Mouse (Mus musculus) hindbrain, embryonic 15.5 days (tissue): Measurements from ENCODE around the gene Ogg1. TPM values are rescaled to one million over a fixed set of nuclear protein-coding genes. Genes with fewer than 3 reads are reported as not detected.
"Not testable (repeated sequence)": the region's sequence is repeated elsewhere in the genome, so short reads cannot be mapped to it uniquely, and the experiment has no call there.

Source experiments
- ATAC-seq: fragments of 200-750 bp; cut with Nextera tagmentation; 2 replicates; pipeline ENCODE4 v1.8.0; 2017; ENCODE audit warnings: low read depth, moderate number of reproducible peaks, moderate TSS enrichment; ENCODE audit not compliant: low FRiP score
- H3K27ac ChIP-seq: fragments of 300-500 bp; sonication (generic); replicated peaks from 2 replicates; pipeline ENCODE4 v1.5.1; 2015; ENCODE audit warnings: mild to moderate bottlenecking, inconsistent platforms
- H3K27me3 ChIP-seq: fragments of 300-500 bp; sonication (generic); 2 replicates; pipeline ENCODE4 v1.6.1; 2015; ENCODE audit warnings: control low read depth, inconsistent platforms
- H3K36me3 ChIP-seq: fragments of 300-500 bp; sonication (generic); 2 replicates; pipeline ENCODE4 v1.6.1; 2015; ENCODE audit warnings: control low read depth, inconsistent platforms
- H3K4me1 ChIP-seq: fragments of 300-500 bp; sonication (generic); replicated peaks from 2 replicates; pipeline ENCODE4 v1.6.1; 2015; ENCODE audit warnings: control low read depth, inconsistent platforms
- H3K4me2 ChIP-seq: fragments of 300-500 bp; sonication (generic); 2 replicates; pipeline ENCODE4 v1.6.1; 2015; ENCODE audit warnings: moderate library complexity, mild to moderate bottlenecking, inconsistent platforms
- H3K4me3 ChIP-seq: fragments of 300-500 bp; sonication (generic); 2 replicates; pipeline ENCODE4 v1.5.1; 2015; ENCODE audit warnings: mild to moderate bottlenecking, inconsistent platforms
- H3K9ac ChIP-seq: fragments of 300-500 bp; sonication (generic); 2 replicates; pipeline ENCODE4 v1.6.1; 2015; ENCODE audit warnings: inconsistent platforms
- H3K9me3 ChIP-seq: fragments of 300-500 bp; sonication (generic); 2 replicates; pipeline ENCODE4 v1.6.1; 2016; ENCODE audit warnings: control low read depth, inconsistent platforms
- WGBS: fragments of 180-500 bp; shearing (Covaris S2); methylation state at CpG from one replicate; pipeline ENCODE4 v1.1.7; 2015; 5-methylcytosine and 5-hydroxymethylcytosine counted together
- polyA plus RNA-seq: library from polyadenylated mRNA; unstranded; fragments of >200 nt; fragmentation: Nextera tagmentation; extraction: Ambion mirVana; gene quantifications from 2 replicates; pipeline ENCODE4 v1.2.1, GENCODE M21; 2015

The Ogg1 gene
- polyA plus RNA-seq, 1 experiment from 2014 or later: 9.3 TPM

- no peak overlapping the region for H3K4me2 ChIP-seq
- H3K4me1 ChIP-seq: no peaks in the 10 kb centered on the region
- no peak overlapping the region for H3K4me3 ChIP-seq
- 70% methylated on average over 4 of the region's 4 CpGs for WGBS
- H3K27me3 ChIP-seq: no peaks in the 10 kb centered on the region
- H3K9ac ChIP-seq: no peak overlapping the region
- H3K36me3 ChIP-seq: no peaks in the 10 kb centered on the region
- H3K9me3 ChIP-seq: no peaks in the 10 kb centered on the region
- no peak for ATAC-seq
- H3K27ac ChIP-seq: no peak overlapping the region
Measured at GRCm38 (mm10) chr6:113296639-113297038, 30.1 kb upstream of the Ogg1 start.

- WGBS: 84% methylated on average over 5 of the region's 5 CpGs
- no peak overlapping the region for H3K4me2 ChIP-seq
- H3K9ac ChIP-seq: no peak overlapping the region
- ATAC-seq: no peak
- H3K4me3 ChIP-seq: no peak overlapping the region
- H3K36me3 ChIP-seq: no peaks in the 10 kb centered on the region
- H3K27ac ChIP-seq: no peak overlapping the region
- no peaks in the 10 kb centered on the region for H3K9me3 ChIP-seq
- H3K4me1 ChIP-seq: peaks cover 7% of the 10 kb centered on the region
- no peaks in the 10 kb centered on the region for H3K27me3 ChIP-seq
Measured at GRCm38 (mm10) chr6:113301350-113301749, 25.4 kb upstream of the Ogg1 start.

- Histone ChIP-seq H3K36me3 (no peaks in the 10 kb centered on the region), H3K4me1 (peaks cover 7% of the 10 kb centered on the region), H3K4me3 (no peak overlapping the region), H3K9ac (no peak overlapping the region), H3K9me3 (no peaks in the 10 kb centered on the region), H3K4me2 (no peak overlapping the region), H3K27me3 (no peaks in the 10 kb centered on the region), H3K27ac (no peak overlapping the region)
- WGBS: 22% methylated on average over 3 of the region's 3 CpGs
- no peak for ATAC-seq
Measured at GRCm38 (mm10) chr6:113302258-113302657, 24.5 kb upstream of the Ogg1 start.

GRCm38 (mm10) chr6:113306322-113306985, 20.3 kb upstream of the Ogg1 start:
- Histone ChIP-seq H3K9ac (peak overlapping the region; percentile 87), H3K4me3 (peak overlapping the region; percentile 74)
- under 1% methylated on average over 50 of the region's 50 CpGs for WGBS

GRCm38 (mm10) chr6:113306986-113307349, 19.8 kb upstream of the Ogg1 start, which contains the start of gene Brpf1:
Gene Brpf1, plus strand, starts transcription at chr6:113307137.
- H3K27ac ChIP-seq: peak within 1 kb of the TSS; percentile 99
- peak within 1 kb of the TSS; percentile 87 for H3K9ac ChIP-seq
- H3K36me3 ChIP-seq: peaks cover 4% of the 10 kb centered on the region
- H3K4me3 ChIP-seq: peak within 1 kb of the TSS; percentile 74
- WGBS: under 1% methylated on average over 32 of the region's 32 CpGs
- peak within 1 kb of the TSS; percentile 98 for H3K4me2 ChIP-seq
- H3K9me3 ChIP-seq: no peaks in the 10 kb centered on the region
- peaks cover 27% of the 10 kb centered on the region for H3K4me1 ChIP-seq
- peak; percentile 46 for ATAC-seq
- H3K27me3 ChIP-seq: no peaks in the 10 kb centered on the region

More at GRCm38 (mm10) chr6:113306322-113306985, 20.3 kb upstream of the Ogg1 start:
- H3K4me2 ChIP-seq: peak overlapping the region; percentile 98
- H3K27ac ChIP-seq: peak overlapping the region; percentile 99
- H3K27me3 ChIP-seq: no peaks in the 10 kb centered on the region
- H3K9me3 ChIP-seq: no peaks in the 10 kb centered on the region
- ATAC-seq: peak; percentile 98
- peaks cover 27% of the 10 kb centered on the region for H3K4me1 ChIP-seq
- H3K36me3 ChIP-seq: peaks cover 4% of the 10 kb centered on the region; the same call in 1 of the 2 replicates

- no peaks in the 10 kb centered on the region for H3K27me3 ChIP-seq
- ATAC-seq: no peak
- peaks cover 27% of the 10 kb centered on the region for H3K4me1 ChIP-seq
- WGBS: under 1% methylated on average over 34 of the region's 34 CpGs
- peak overlapping the region; percentile 98 for H3K4me2 ChIP-seq
- H3K4me3 ChIP-seq: peak overlapping the region; percentile 74
- H3K9me3 ChIP-seq: no peaks in the 10 kb centered on the region
- peak overlapping the region; percentile 87 for H3K9ac ChIP-seq
- H3K27ac ChIP-seq: peak overlapping the region; percentile 99
- H3K36me3 ChIP-seq: peaks cover 11% of the 10 kb centered on the region
Measured at GRCm38 (mm10) chr6:113307481-113308121, 19.2 kb upstream of the Ogg1 start.

- Histone ChIP-seq H3K4me1 (peaks cover 27% of the 10 kb centered on the region), H3K4me2 (peak overlapping the region; percentile 98), H3K27ac (peak overlapping the region; percentile 99), H3K27me3 (no peaks in the 10 kb centered on the region), H3K4me3 (peak overlapping the region; percentile 74), H3K36me3 (peaks cover 16% of the 10 kb centered on the region), H3K9me3 (no peaks in the 10 kb centered on the region), H3K9ac (peak overlapping the region; percentile 87)
- no peak for ATAC-seq
- WGBS: 29% methylated on average over 5 of the region's 5 CpGs
Measured at GRCm38 (mm10) chr6:113308141-113308540, 18.6 kb upstream of the Ogg1 start.

GRCm38 (mm10) chr6:113315972-113316371, 10.8 kb upstream of the Ogg1 start:
- no peak overlapping the region for H3K9ac ChIP-seq
- peaks cover 82% of the 10 kb centered on the region for H3K36me3 ChIP-seq
- no peak overlapping the region for H3K27ac ChIP-seq
- no peaks in the 10 kb centered on the region for H3K9me3 ChIP-seq
- no peak overlapping the region for H3K4me2 ChIP-seq
- 96% methylated on average over 3 of the region's 3 CpGs for WGBS
- no peaks in the 10 kb centered on the region; the same call in 1 of the 2 replicates for H3K4me1 ChIP-seq
- no peaks in the 10 kb centered on the region for H3K27me3 ChIP-seq
- no peak for ATAC-seq
- no peak overlapping the region for H3K4me3 ChIP-seq

GRCm38 (mm10) chr6:113329396-113329795, 2.6 kb downstream of the Ogg1 start:
- no peak overlapping the region for H3K4me3 ChIP-seq
- peaks cover 21% of the 10 kb centered on the region for H3K4me1 ChIP-seq
- ATAC-seq: no peak
- no peak overlapping the region for H3K9ac ChIP-seq
- no peaks in the 10 kb centered on the region for H3K27me3 ChIP-seq
- no peaks in the 10 kb centered on the region for H3K9me3 ChIP-seq
- H3K27ac ChIP-seq: no peak overlapping the region
- 92% methylated on average over 1 of the region's 1 CpGs for WGBS
- H3K4me2 ChIP-seq: no peak overlapping the region
- H3K36me3 ChIP-seq: peaks cover 23% of the 10 kb centered on the region

GRCm38 (mm10) chr6:113330547-113330946, 3.8 kb downstream of the Ogg1 start:
- no peaks in the 10 kb centered on the region for H3K9me3 ChIP-seq
- ATAC-seq: no peak
- H3K36me3 ChIP-seq: peaks cover 22% of the 10 kb centered on the region; the same call in 1 of the 2 replicates
- H3K4me1 ChIP-seq: peaks cover 18% of the 10 kb centered on the region
- no peak overlapping the region for H3K4me2 ChIP-seq
- H3K27ac ChIP-seq: no peak overlapping the region
- no peak overlapping the region for H3K4me3 ChIP-seq
- H3K27me3 ChIP-seq: no peaks in the 10 kb centered on the region
- no peak overlapping the region for H3K9ac ChIP-seq
- WGBS: 52% methylated on average over 2 of the region's 2 CpGs

- WGBS: 93% methylated on average over 11 of the region's 11 CpGs
- Histone ChIP-seq H3K27me3 (no peaks in the 10 kb centered on the region), H3K4me3 (no peak overlapping the region), H3K9ac (no peak overlapping the region), H3K36me3 (peaks cover 32% of the 10 kb centered on the region), H3K9me3 (no peaks in the 10 kb centered on the region), H3K4me1 (peaks cover 10% of the 10 kb centered on the region), H3K4me2 (no peak overlapping the region), H3K27ac (no peak overlapping the region)
- no peak for ATAC-seq
Measured at GRCm38 (mm10) chr6:113331721-113332120, 4.9 kb downstream of the Ogg1 start.

GRCm38 (mm10) chr6:113332734-113333133, 6.0 kb downstream of the Ogg1 start:
- H3K36me3 ChIP-seq: peaks cover 41% of the 10 kb centered on the region
- WGBS: 75% methylated on average over 6 of the region's 6 CpGs
- not testable (repeated sequence) for H3K27me3 ChIP-seq, H3K4me2 ChIP-seq, H3K9ac ChIP-seq, ATAC-seq, H3K4me1 ChIP-seq, H3K4me3 ChIP-seq, H3K9me3 ChIP-seq
- H3K27ac ChIP-seq: peak overlapping the region; percentile 54; the same call in 1 of the 2 replicates
